Mouse (Mus musculus): ENCODE data around the gene Ubxn2a.
"Not testable (repeated sequence)": the region's sequence is repeated elsewhere in the genome, so short reads cannot be mapped to it uniquely, and the experiment has no call there.

The Ubxn2a gene

GRCm38 (mm10) chr12:4906951-4907906 lies at the start of gene Ubxn2a:
Ubxn2a (minus strand) TSS chr12:4907705.
- in situ Hi-C loops (cut with MboI; ENCODE audit: low sequenced_read_pairs) = no loop called here

- in situ Hi-C loops (cut with MboI; ENCODE audit: low sequenced_read_pairs) = no loop called here
Observed at GRCm38 (mm10) chr12:4953156-4953555, 45.7 kb upstream of the Ubxn2a start.

DNA sequence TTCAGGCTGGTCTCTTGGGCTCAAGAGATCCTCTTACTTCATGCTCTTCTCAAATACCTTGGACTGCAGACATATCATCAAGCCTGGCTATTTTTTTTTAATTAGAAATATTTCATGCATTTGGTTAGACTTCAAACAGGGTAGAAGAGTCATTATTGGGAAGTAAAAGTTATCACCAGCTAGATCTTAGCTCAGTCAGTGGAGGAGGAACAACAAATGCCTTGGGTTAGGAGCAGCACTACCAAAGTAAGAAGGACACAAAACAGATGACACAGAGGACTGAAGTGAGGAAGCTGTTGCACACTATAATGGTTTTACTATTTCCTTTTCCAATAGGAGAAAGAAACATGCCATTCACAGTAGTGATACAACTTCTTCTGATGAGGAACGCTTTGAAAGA lies 44.8 kb upstream of the Ubxn2a start:
- in situ Hi-C loops (cut with MboI; ENCODE audit: low sequenced_read_pairs) = no loop called here

GRCm38 (mm10) chr12:4930820-4931548 lies 23.5 kb upstream of the Ubxn2a start:
- in situ Hi-C loops (cut with MboI; ENCODE audit: low sequenced_read_pairs) = no loop called here

DNA sequence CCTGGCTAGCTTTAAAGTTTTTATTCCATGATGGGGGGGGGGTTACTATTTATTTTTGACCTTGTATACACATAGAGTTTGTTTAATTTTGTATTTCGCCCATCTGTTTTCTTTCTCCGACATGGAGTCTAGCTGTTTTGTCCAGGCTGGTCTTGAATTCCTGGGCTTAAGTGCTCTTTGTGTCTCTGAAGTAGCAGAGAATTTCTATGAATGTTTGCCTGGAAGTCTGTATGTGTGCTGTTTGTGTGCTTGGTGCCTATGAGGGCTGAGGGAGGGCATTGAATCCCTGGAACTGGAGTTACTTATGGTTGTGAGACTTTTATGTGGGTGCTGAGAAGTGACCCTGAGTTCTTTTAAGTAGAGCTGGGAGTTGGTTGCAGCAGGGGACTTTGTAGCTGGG lies 20.7 kb upstream of the Ubxn2a start:
- in situ Hi-C loops (cut with MboI; ENCODE audit: low sequenced_read_pairs) = no loop called here

GRCm38 (mm10) chr12:4917805-4918591 lies 10.5 kb upstream of the Ubxn2a start:
- in situ Hi-C loops (cut with MboI; ENCODE audit: low sequenced_read_pairs) = no loop called here

DNA sequence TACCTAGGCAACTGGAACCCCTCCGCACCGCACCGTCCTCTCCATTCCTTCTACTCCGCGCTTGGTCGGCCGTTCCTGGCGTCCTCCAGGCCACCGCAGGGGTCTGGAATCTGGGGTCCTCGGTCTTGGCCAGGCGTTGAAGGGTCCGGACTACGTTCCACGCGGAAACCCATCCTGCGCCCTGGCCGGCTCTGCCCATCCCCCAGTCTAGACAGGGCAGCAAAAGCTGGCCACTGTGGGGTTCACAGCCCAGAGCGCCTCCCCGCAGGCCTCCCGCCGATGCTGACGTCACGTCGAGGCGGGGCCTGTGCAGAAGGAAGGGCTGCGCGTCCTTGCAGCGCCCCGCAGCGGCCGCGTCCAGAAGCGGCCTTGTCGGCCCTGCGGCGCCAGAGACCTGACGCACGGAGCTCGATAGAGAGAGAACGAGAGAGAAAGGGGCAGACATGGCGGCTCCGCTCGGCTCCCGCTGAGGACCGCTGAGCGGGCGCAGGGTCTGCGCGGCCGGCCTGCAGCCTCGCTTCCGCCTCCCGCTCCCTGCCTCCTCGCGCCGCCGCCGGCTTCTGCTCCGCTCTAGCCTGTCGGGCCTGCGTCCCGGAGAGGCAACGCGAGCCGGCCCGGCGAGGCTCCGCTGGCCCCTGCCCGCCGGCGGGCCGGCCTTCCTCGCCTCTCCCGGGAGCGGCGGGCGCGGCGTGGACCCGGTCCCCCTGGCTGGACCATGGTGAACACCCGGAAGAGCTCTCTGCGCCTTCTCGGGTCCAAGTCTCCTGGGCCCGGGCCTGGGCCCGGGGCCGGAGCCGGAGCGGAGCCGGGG lies 9.7 kb upstream of the Ubxn2a start, which contains the start of gene Atad2b:
Gene Atad2b, plus strand, starts transcription at position 360 of the 811 bp plus-strand sequence.
- in situ Hi-C loops (cut with MboI; ENCODE audit: low sequenced_read_pairs) = no loop called here

- in situ Hi-C loops (cut with MboI; ENCODE audit: low sequenced_read_pairs) = no loop called here
Observed at GRCm38 (mm10) chr12:4914944-4915343, 7.4 kb upstream of the Ubxn2a start.

DNA sequence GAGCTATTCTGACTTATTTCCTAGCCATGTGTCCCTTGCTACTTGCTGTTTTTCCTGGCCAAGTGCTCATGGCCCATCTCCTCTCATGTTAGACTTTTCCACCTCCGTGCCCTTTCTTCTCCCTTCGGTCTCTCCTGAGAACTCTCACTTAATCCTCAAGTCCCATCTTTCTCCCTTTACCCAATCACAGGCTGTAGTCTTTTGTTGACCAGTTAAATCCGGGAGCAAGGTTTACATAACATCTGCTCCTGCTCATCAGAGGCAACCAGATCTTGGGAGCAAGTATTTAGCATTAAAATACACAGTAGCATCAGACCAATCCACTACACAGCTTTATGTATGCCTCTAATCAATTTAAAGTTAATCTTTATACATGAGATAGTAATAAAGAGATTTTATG lies 6.9 kb upstream of the Ubxn2a start:
- in situ Hi-C loops (cut with MboI; ENCODE audit: low sequenced_read_pairs) = no loop called here

GRCm38 (mm10) chr12:4911716-4912115 lies 4.2 kb upstream of the Ubxn2a start:
- in situ Hi-C loops (cut with MboI; ENCODE audit: low sequenced_read_pairs) = no loop called here

DNA sequence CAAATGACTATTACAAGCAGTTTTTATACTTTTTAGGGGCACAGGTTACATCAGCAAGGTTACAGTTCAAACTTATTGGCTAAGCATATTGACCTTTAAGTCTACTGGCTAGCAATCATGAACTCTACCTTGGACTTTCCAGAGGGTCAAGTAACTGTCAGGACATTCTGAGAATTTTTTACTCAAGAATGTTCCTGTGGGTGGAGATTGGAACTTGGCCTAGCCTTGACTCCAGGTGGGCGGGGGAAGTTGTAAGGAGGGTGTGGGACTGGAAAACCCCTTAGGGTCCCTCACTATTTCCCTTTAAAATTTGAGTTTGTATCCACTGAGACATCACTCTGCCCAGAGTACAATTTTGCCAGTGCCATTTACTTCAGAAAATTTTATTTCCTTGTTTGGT lies 3.0 kb upstream of the Ubxn2a start:
- in situ Hi-C loops (cut with MboI; ENCODE audit: low sequenced_read_pairs) = not testable (repeated sequence)

DNA sequence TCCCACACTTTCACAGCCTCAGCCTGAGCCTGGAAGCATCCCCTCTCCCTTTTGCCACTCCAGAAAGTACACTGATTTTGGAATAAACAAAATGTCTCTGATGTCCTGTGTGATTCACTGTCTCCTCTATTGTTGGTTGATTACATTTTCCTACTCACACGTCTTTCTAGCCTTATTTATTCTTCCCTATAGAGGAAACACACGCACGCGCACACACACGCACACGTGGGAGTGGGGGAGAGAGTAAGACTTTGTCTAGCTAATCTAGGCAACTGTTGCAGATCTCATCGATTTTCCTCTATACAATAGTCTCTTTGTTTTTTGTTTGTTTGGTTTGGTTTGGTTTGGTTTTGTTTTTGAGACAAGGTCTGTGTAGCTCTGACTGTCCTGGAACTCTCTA lies 886 bp upstream of the Ubxn2a start:
- in situ Hi-C loops (cut with MboI; ENCODE audit: low sequenced_read_pairs) = no loop called here

DNA sequence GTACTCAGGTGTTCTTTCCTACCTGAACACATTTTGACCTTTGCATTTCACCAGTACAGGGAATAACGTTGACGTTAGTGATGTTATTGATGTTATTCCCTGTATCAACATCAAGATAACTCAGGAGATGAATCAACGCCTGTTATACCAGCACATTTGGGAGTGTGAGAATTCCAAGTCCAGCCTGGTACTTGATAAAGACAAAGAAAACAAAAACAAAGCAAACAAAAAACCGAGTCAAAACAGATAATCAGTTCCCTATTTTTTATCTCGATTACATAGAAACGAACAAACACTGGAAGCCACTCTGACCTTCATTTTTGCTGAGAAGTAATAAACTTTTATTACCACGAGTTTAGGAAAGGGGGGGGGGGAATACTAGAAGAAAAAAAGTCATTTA lies 1.0 kb downstream of the Ubxn2a start:
- in situ Hi-C loops (cut with MboI; ENCODE audit: low sequenced_read_pairs) = no loop called here

DNA sequence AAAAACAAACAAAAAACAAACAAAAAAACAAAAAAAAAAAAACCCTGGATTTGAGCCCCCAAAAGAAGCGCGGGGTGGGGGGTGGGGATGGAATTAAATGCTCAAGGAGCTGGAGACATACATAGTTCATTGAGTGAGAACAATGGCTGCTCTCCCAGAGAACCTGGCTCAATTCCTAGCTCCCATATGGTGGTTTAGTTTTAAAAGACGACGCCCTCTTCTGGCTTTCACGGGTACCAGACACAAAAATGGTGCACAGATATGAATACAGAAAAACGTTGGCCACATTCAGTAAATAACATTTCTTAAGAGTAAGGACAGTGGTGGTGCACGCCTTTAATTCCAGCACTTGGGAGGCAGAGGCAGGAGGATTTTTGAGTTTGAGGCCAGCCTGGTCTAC lies 1.6 kb downstream of the Ubxn2a start:
- in situ Hi-C loops (cut with MboI; ENCODE audit: low sequenced_read_pairs) = no loop called here

GRCm38 (mm10) chr12:4898024-4898423 lies 9.5 kb downstream of the Ubxn2a start:
- in situ Hi-C loops (cut with MboI; ENCODE audit: low sequenced_read_pairs) = no loop called here

DNA sequence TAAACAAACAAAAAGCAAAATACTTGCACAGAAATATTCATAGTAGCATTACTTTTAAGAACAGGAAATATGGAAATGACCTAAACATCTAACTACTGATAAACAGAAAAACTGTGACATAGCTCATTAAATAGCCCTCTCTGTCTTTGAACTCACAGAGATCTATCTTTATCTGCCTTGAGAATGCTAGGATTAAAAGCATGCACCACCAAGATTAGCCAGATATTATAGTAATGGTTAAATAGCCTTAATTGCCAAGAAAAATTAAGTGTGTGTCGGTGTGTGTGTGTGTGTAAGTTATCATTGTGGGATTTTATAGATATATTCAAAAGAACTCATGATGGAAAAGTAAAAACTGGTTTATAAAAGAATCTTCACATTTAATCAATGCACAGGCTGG lies 17.6 kb downstream of the Ubxn2a start:
- in situ Hi-C loops (cut with MboI; ENCODE audit: low sequenced_read_pairs) = no loop called here

DNA sequence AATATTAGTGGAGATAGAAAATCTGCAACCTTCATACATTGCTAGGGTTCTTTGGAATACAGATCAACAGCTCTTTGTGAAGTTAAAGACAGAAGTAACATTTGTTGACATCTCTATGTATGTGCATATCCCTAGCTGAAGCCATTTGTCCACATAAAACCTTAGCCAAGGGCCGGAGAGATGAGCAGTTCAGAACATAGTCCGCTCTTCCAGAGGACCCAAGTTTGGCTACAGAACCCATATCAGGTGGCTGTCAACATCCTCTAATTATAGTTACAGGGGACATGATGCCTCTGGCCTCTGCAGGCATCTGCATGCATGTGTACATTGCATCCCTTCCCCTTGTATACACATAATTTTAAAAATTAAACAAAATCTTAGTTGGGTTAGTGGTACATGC lies 18.3 kb downstream of the Ubxn2a start:
- in situ Hi-C loops (cut with MboI; ENCODE audit: low sequenced_read_pairs) = no loop called here

DNA sequence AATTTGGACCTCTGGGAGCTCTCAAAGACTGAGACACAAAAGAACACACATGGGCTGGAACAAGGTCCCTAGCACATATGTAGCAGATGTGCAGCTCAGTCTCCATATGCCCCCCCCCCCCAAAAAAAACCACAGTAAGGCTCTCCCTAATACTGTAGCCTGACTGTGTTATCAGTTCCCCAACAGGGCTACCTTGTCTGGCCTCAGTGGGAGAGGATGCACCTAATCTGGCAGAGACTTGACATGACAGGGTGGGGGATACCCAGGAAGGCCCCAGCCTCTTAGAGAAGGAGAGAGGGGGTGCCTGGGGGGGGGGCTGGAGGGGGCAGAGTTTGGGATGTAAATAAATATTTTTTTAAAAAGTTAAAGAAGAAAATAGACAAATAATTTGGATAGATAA lies 18.8 kb downstream of the Ubxn2a start:
- in situ Hi-C loops (cut with MboI; ENCODE audit: low sequenced_read_pairs) = no loop called here

GRCm38 (mm10) chr12:4886581-4886980 lies 20.9 kb downstream of the Ubxn2a start:
- in situ Hi-C loops (cut with MboI; ENCODE audit: low sequenced_read_pairs) = not testable (repeated sequence)

GRCm38 (mm10) chr12:4885062-4885461 lies 22.4 kb downstream of the Ubxn2a start:
- in situ Hi-C loops (cut with MboI; ENCODE audit: low sequenced_read_pairs) = no loop called here
